Mouse (Mus musculus) heart, adult 2 months (tissue): ENCODE measurements around the gene Map4.

ENCODE experiments used
- CTCF ChIP-seq: fragments of 200-600 bp; IDR thresholded peaks from 2 replicates; pipeline ENCODE4 v1.8.1; 2022; ENCODE audit warnings: antibody characterized with exemption, mild to moderate bottlenecking, moderate library complexity
- EP300 ChIP-seq: fragments of 200-500 bp; IDR thresholded peaks from 2 replicates; pipeline ENCODE4 v1.6.1; 2011; ENCODE audit warnings: low read depth, low read length, control low read depth; ENCODE audit not compliant: insufficient read depth
- POLR2A ChIP-seq: fragments of 200-500 bp; IDR thresholded peaks from 2 replicates; pipeline ENCODE4 v1.6.1; 2011; ENCODE audit warnings: mild to moderate bottlenecking, low read depth, low read length, control low read depth; ENCODE audit not compliant: insufficient read depth

DNA sequence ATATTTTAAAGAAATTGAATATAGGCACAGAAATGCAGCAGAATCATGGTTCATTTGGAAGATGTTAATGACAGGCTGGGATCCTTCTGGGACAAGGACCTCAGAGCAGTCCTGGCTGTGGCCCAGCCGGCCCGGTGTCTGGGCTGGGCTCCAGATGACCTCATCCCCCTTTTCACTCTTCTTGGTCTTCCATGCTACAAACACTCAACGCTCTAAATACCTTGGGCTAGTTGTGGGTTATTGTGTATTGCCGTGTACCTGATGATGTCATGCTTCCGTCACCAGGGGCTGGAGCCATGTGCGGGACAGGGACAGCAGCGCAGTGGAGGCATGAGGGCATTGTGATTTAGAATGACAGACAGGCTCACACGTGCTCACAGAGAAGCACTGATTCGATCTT lies 139.1 kb downstream of the Map4 start:
- TF ChIP-seq POLR2A (no peak), CTCF (no peak), EP300 (no peak)
